Mouse (Mus musculus) midbrain, embryonic 16.5 days (tissue): ENCODE results near the gene Krt28. TPM values are rescaled to one million over a fixed set of nuclear protein-coding genes. Genes with fewer than 3 reads are reported as not detected.

Source experiments
- ATAC-seq: fragments of 200-750 bp; cut with Nextera tagmentation; 2 replicates; pipeline ENCODE4 v1.8.0; 2017; ENCODE audit warnings: moderate TSS enrichment
- H3K27ac ChIP-seq: fragments of 300-500 bp; sonication (generic); 2 replicates; pipeline ENCODE4 v1.5.1; 2014; ENCODE audit warnings: mild to moderate bottlenecking, low read length, mixed read lengths
- H3K27me3 ChIP-seq: fragments of 300-500 bp; sonication (generic); 2 replicates; pipeline ENCODE4 v1.6.1; 2014; ENCODE audit warnings: low read depth, low read length, mixed read lengths; ENCODE audit not compliant: control insufficient read depth, insufficient read depth
- H3K36me3 ChIP-seq: fragments of 300-500 bp; sonication (generic); 2 replicates; pipeline ENCODE4 v1.6.1; 2014; ENCODE audit warnings: mild to moderate bottlenecking, low read length, moderate library complexity, mixed read lengths; ENCODE audit not compliant: control insufficient read depth, insufficient read depth
- H3K4me1 ChIP-seq: fragments of 300-500 bp; sonication (generic); 2 replicates; pipeline ENCODE4 v1.6.1; 2014; ENCODE audit warnings: mild to moderate bottlenecking, low read length, mixed read lengths; ENCODE audit not compliant: control insufficient read depth, insufficient read depth
- H3K4me2 ChIP-seq: fragments of 300-500 bp; sonication (generic); 2 replicates; pipeline ENCODE4 v1.6.1; 2014; ENCODE audit warnings: mild to moderate bottlenecking, low read length, mixed read lengths
- H3K4me3 ChIP-seq: fragments of 300-500 bp; sonication (generic); 2 replicates; pipeline ENCODE4 v1.5.1; 2014; ENCODE audit warnings: low read depth, mild to moderate bottlenecking, low read length, moderate library complexity, mixed read lengths
- H3K9ac ChIP-seq: fragments of 300-500 bp; sonication (generic); 2 replicates; pipeline ENCODE4 v1.6.1; 2014; ENCODE audit warnings: low read depth, low read length, mixed read lengths
- H3K9me3 ChIP-seq: fragments of 300-500 bp; sonication (generic); replicated peaks from 2 replicates; pipeline ENCODE4 v1.6.1; 2014; ENCODE audit warnings: mild to moderate bottlenecking, low read length, mixed read lengths; ENCODE audit not compliant: control insufficient read depth, poor library complexity, severe bottlenecking
- WGBS: fragments of 180-500 bp; shearing (Covaris S2); extraction: QIAGEN DNeasy Blood & Tissue Kit; methylation state at CpG from one replicate; pipeline ENCODE4 v1.1.7; 2014; 5-methylcytosine and 5-hydroxymethylcytosine counted together
- polyA plus RNA-seq: library from polyadenylated mRNA; unstranded; fragments of >200 nt; fragmentation: Nextera tagmentation; extraction: Ambion mirVana; gene quantifications from 2 replicates; pipeline ENCODE4 v1.2.1, GENCODE M21; 2015

Gene Krt28
- 0.29 and 0.46 TPM in 2 replicates for polyA plus RNA-seq

GRCm38 (mm10) chr11:99374803-99375202 is at the start of gene Krt28:
Gene Krt28 (minus strand): TSS chr11:99374903.
- 83% methylated on average over 13 of the region's 13 CpGs for WGBS
- Histone ChIP-seq H3K36me3 (no peaks in the 10 kb centered on the region), H3K27me3 (no peaks in the 10 kb centered on the region), H3K9ac (no peak within 1 kb of the TSS), H3K9me3 (no peaks in the 10 kb centered on the region), H3K4me2 (no peak within 1 kb of the TSS), H3K4me3 (no peak within 1 kb of the TSS), H3K4me1 (no peaks in the 10 kb centered on the region), H3K27ac (no peak within 1 kb of the TSS)
- no peak for ATAC-seq

- no peaks in the 10 kb centered on the region for H3K9me3 ChIP-seq
- no peaks in the 10 kb centered on the region for H3K36me3 ChIP-seq
- no peak within 1 kb of the TSS for H3K9ac ChIP-seq
- no peaks in the 10 kb centered on the region for H3K4me1 ChIP-seq
- no peak within 1 kb of the TSS for H3K4me2 ChIP-seq
- no peak for ATAC-seq
- H3K27ac ChIP-seq, result no peak within 1 kb of the TSS
- H3K4me3 ChIP-seq, result no peak within 1 kb of the TSS
- no peaks in the 10 kb centered on the region for H3K27me3 ChIP-seq
- 88% methylated on average over 10 of the region's 10 CpGs for WGBS
Observed at GRCm38 (mm10) chr11:99422159-99422558, 47.5 kb upstream of the Krt28 start, which contains the start of gene Krt12. Gene Krt12 (minus strand): TSS chr11:99422259.

GRCm38 (mm10) chr11:99420586-99420985 is 45.9 kb upstream of the Krt28 start:
- Histone ChIP-seq H3K9me3 (no peaks in the 10 kb centered on the region), H3K4me1 (no peaks in the 10 kb centered on the region), H3K9ac (no peak overlapping the region), H3K4me2 (no peak overlapping the region), H3K4me3 (no peak overlapping the region), H3K27me3 (no peaks in the 10 kb centered on the region), H3K36me3 (no peaks in the 10 kb centered on the region), H3K27ac (no peak overlapping the region)
- WGBS, result 66% methylated on average over 10 of the region's 10 CpGs
- ATAC-seq, result no peak

GRCm38 (mm10) chr11:99417819-99418218 is 43.1 kb upstream of the Krt28 start:
- no peaks in the 10 kb centered on the region for H3K27me3 ChIP-seq
- WGBS, result 68% methylated on average over 16 of the region's 16 CpGs
- H3K4me1 ChIP-seq, result no peaks in the 10 kb centered on the region
- no peak for ATAC-seq
- H3K9ac ChIP-seq, result no peak overlapping the region
- H3K4me3 ChIP-seq, result no peak overlapping the region
- H3K36me3 ChIP-seq, result no peaks in the 10 kb centered on the region
- no peaks in the 10 kb centered on the region for H3K9me3 ChIP-seq
- no peak overlapping the region for H3K27ac ChIP-seq
- no peak overlapping the region for H3K4me2 ChIP-seq

GRCm38 (mm10) chr11:99416902-99417301 is 42.2 kb upstream of the Krt28 start:
- no peak overlapping the region for H3K4me3 ChIP-seq

GRCm38 (mm10) chr11:99414463-99415147 is 39.9 kb upstream of the Krt28 start:
- WGBS, result 90% methylated on average over 13 of the region's 13 CpGs
- Histone ChIP-seq H3K36me3 (no peaks in the 10 kb centered on the region), H3K4me3 (no peak overlapping the region), H3K9ac (no peak overlapping the region), H3K27ac (no peak overlapping the region), H3K4me1 (no peaks in the 10 kb centered on the region), H3K4me2 (no peak overlapping the region), H3K27me3 (no peaks in the 10 kb centered on the region), H3K9me3 (no peaks in the 10 kb centered on the region)
- ATAC-seq, result no peak

More at GRCm38 (mm10) chr11:99416902-99417301, 42.2 kb upstream of the Krt28 start:
- 78% methylated on average over 13 of the region's 13 CpGs for WGBS
- Histone ChIP-seq H3K27me3 (no peaks in the 10 kb centered on the region), H3K4me2 (no peak overlapping the region), H3K36me3 (no peaks in the 10 kb centered on the region), H3K4me1 (no peaks in the 10 kb centered on the region), H3K9ac (no peak overlapping the region), H3K9me3 (no peaks in the 10 kb centered on the region), H3K27ac (no peak overlapping the region)
- ATAC-seq, result no peak

GRCm38 (mm10) chr11:99413247-99413646 is 38.5 kb upstream of the Krt28 start:
- no peak overlapping the region for H3K4me3 ChIP-seq
- no peak for ATAC-seq
- 22% methylated on average over 6 of the region's 6 CpGs for WGBS
- H3K9ac ChIP-seq, result no peak overlapping the region
- no peaks in the 10 kb centered on the region for H3K27me3 ChIP-seq
- no peak overlapping the region for H3K4me2 ChIP-seq
- no peaks in the 10 kb centered on the region for H3K4me1 ChIP-seq
- no peaks in the 10 kb centered on the region for H3K36me3 ChIP-seq
- no peaks in the 10 kb centered on the region for H3K9me3 ChIP-seq
- no peak overlapping the region for H3K27ac ChIP-seq

GRCm38 (mm10) chr11:99406186-99406585 is 31.5 kb upstream of the Krt28 start:
- WGBS, result 74% methylated on average over 10 of the region's 10 CpGs
- no peak for ATAC-seq
- no peak overlapping the region for H3K4me2 ChIP-seq

GRCm38 (mm10) chr11:99399956-99400549 is 25.4 kb upstream of the Krt28 start:
- Histone ChIP-seq H3K27me3 (no peaks in the 10 kb centered on the region; the same call in 1 of the 2 replicates), H3K27ac (no peak overlapping the region), H3K4me2 (no peak overlapping the region), H3K9me3 (no peaks in the 10 kb centered on the region), H3K4me1 (no peaks in the 10 kb centered on the region), H3K4me3 (no peak overlapping the region), H3K9ac (no peak overlapping the region), H3K36me3 (no peaks in the 10 kb centered on the region)
- WGBS, result 90% methylated on average over 13 of the region's 13 CpGs
- ATAC-seq, result no peak

More at GRCm38 (mm10) chr11:99406186-99406585, 31.5 kb upstream of the Krt28 start:
- Histone ChIP-seq H3K4me1 (no peaks in the 10 kb centered on the region), H3K9ac (no peak overlapping the region), H3K36me3 (no peaks in the 10 kb centered on the region), H3K27ac (no peak overlapping the region), H3K27me3 (no peaks in the 10 kb centered on the region; the same call in 1 of the 2 replicates), H3K9me3 (no peaks in the 10 kb centered on the region), H3K4me3 (no peak overlapping the region)
